Mouse (Mus musculus) midbrain, embryonic 15.5 days (tissue): ENCODE measurements around the gene Galnt18. TPM values are rescaled to one million over a fixed set of nuclear protein-coding genes. Genes with fewer than 3 reads are reported as not detected.

Experiments
- ATAC-seq: fragments of 200-750 bp; cut with Nextera tagmentation; replicated peaks from 2 replicates; pipeline ENCODE4 v1.8.0; 2017; ENCODE audit warnings: moderate TSS enrichment
- H3K27ac ChIP-seq: fragments of 300-500 bp; sonication (generic); 2 replicates; pipeline ENCODE4 v1.5.1; 2015; ENCODE audit warnings: mild to moderate bottlenecking, inconsistent platforms
- H3K27me3 ChIP-seq: fragments of 300-500 bp; sonication (generic); replicated peaks from 2 replicates; pipeline ENCODE4 v1.6.1; 2015; ENCODE audit warnings: inconsistent platforms
- H3K36me3 ChIP-seq: fragments of 300-500 bp; sonication (generic); replicated peaks from 2 replicates; pipeline ENCODE4 v1.6.1; 2015; ENCODE audit warnings: inconsistent platforms
- H3K4me1 ChIP-seq: fragments of 300-500 bp; sonication (generic); 2 replicates; pipeline ENCODE4 v1.6.1; 2015; ENCODE audit warnings: inconsistent platforms
- H3K4me2 ChIP-seq: fragments of 300-500 bp; sonication (generic); 2 replicates; pipeline ENCODE4 v1.6.1; 2015; ENCODE audit warnings: inconsistent platforms, mild to moderate bottlenecking, moderate library complexity
- H3K4me3 ChIP-seq: fragments of 300-500 bp; sonication (generic); 2 replicates; pipeline ENCODE4 v1.5.1; 2015; ENCODE audit warnings: mild to moderate bottlenecking, inconsistent platforms
- H3K9ac ChIP-seq: fragments of 300-500 bp; sonication (generic); 2 replicates; pipeline ENCODE4 v1.6.1; 2015; ENCODE audit warnings: mild to moderate bottlenecking, inconsistent platforms
- H3K9me3 ChIP-seq: fragments of 300-500 bp; sonication (generic); 2 replicates; pipeline ENCODE4 v1.6.1; 2016; ENCODE audit warnings: inconsistent platforms
- WGBS: fragments of 180-500 bp; shearing (Covaris S2); methylation state at CpG from one replicate; pipeline ENCODE4 v1.1.7; 2015; ENCODE audit warnings: mixed read lengths; 5-methylcytosine and 5-hydroxymethylcytosine counted together
- polyA plus RNA-seq: library from polyadenylated mRNA; unstranded; fragments of >200 nt; fragmentation: Nextera tagmentation; extraction: Ambion mirVana; gene quantifications from 2 replicates; pipeline ENCODE4 v1.2.1, GENCODE M21; 2015

The Galnt18 gene
- polyA plus RNA-seq, 1 experiment from 2014 or later, result 16.8 TPM

GRCm38 (mm10) chr7:111791347-111791746 lies 11.6 kb upstream of the Galnt18 start:
- 27% methylated on average over 6 of the region's 6 CpGs for WGBS

GRCm38 (mm10) chr7:111787921-111788320 lies 8.1 kb upstream of the Galnt18 start:
- H3K27me3 ChIP-seq, result no peaks in the 10 kb centered on the region
- no peaks in the 10 kb centered on the region for H3K36me3 ChIP-seq
- ATAC-seq, result no peak
- H3K4me1 ChIP-seq, result no peaks in the 10 kb centered on the region
- H3K27ac ChIP-seq, result no peak overlapping the region
- no peak overlapping the region for H3K4me3 ChIP-seq
- no peak overlapping the region for H3K9ac ChIP-seq
- 82% methylated on average over 2 of the region's 2 CpGs for WGBS
- H3K9me3 ChIP-seq, result no peaks in the 10 kb centered on the region
- H3K4me2 ChIP-seq, result no peak overlapping the region

More at GRCm38 (mm10) chr7:111791347-111791746, 11.6 kb upstream of the Galnt18 start:
- Histone ChIP-seq H3K36me3 (no peaks in the 10 kb centered on the region), H3K4me3 (no peak overlapping the region), H3K9me3 (no peaks in the 10 kb centered on the region), H3K4me2 (no peak overlapping the region), H3K27me3 (no peaks in the 10 kb centered on the region), H3K4me1 (no peaks in the 10 kb centered on the region), H3K27ac (no peak overlapping the region), H3K9ac (no peak overlapping the region)
- ATAC-seq, result no peak

- Histone ChIP-seq H3K9me3 (no peaks in the 10 kb centered on the region), H3K36me3 (no peaks in the 10 kb centered on the region), H3K27me3 (no peaks in the 10 kb centered on the region; the same call in 1 of the 2 replicates), H3K4me3 (no peak overlapping the region), H3K27ac (no peak overlapping the region), H3K9ac (no peak overlapping the region), H3K4me1 (no peaks in the 10 kb centered on the region), H3K4me2 (no peak overlapping the region)
- no peak for ATAC-seq
- 63% methylated on average over 8 of the region's 8 CpGs for whole genome bisulfite sequencing
Observed at GRCm38 (mm10) chr7:111785478-111785877, 5.7 kb upstream of the Galnt18 start.

GRCm38 (mm10) chr7:111782126-111782525 lies 2.3 kb upstream of the Galnt18 start:
- Histone ChIP-seq H3K4me1 (peaks cover 18% of the 10 kb centered on the region), H3K9ac (no peak overlapping the region), H3K36me3 (no peaks in the 10 kb centered on the region), H3K27ac (no peak overlapping the region), H3K4me3 (no peak overlapping the region), H3K9me3 (no peaks in the 10 kb centered on the region), H3K27me3 (no peaks in the 10 kb centered on the region; the same call in 1 of the 2 replicates), H3K4me2 (no peak overlapping the region)
- WGBS, result 56% methylated on average over 5 of the region's 5 CpGs
- ATAC-seq, result no peak

GRCm38 (mm10) chr7:111781316-111781715 lies 1.5 kb upstream of the Galnt18 start:
- Histone ChIP-seq H3K27ac (no peak overlapping the region), H3K9me3 (no peaks in the 10 kb centered on the region), H3K4me1 (peaks cover 18% of the 10 kb centered on the region), H3K9ac (no peak overlapping the region), H3K36me3 (no peaks in the 10 kb centered on the region), H3K4me3 (no peak overlapping the region), H3K4me2 (no peak overlapping the region), H3K27me3 (no peaks in the 10 kb centered on the region; the same call in 1 of the 2 replicates)
- WGBS, result 90% methylated on average over 6 of the region's 6 CpGs
- ATAC-seq, result no peak

GRCm38 (mm10) chr7:111778789-111779503 lies 831 bp downstream of the Galnt18 start:
- Histone ChIP-seq H3K9ac (peak overlapping the region; percentile 57), H3K27ac (peak overlapping the region; percentile 57; the same call in 1 of the 2 replicates), H3K36me3 (no peaks in the 10 kb centered on the region), H3K27me3 (no peaks in the 10 kb centered on the region; the same call in 1 of the 2 replicates), H3K4me2 (peak overlapping the region; percentile 98), H3K9me3 (no peaks in the 10 kb centered on the region), H3K4me3 (peak overlapping the region; percentile 56), H3K4me1 (peaks cover 18% of the 10 kb centered on the region)
- ATAC-seq, result peak; percentile 34; the same call in 1 of the 2 replicates
- WGBS, result 18% methylated on average over 27 of the region's 27 CpGs

- Histone ChIP-seq H3K27me3 (no peaks in the 10 kb centered on the region; the same call in 1 of the 2 replicates), H3K27ac (no peak overlapping the region), H3K36me3 (no peaks in the 10 kb centered on the region), H3K4me1 (peaks cover 18% of the 10 kb centered on the region), H3K4me2 (peak overlapping the region; percentile 98), H3K9me3 (no peaks in the 10 kb centered on the region), H3K9ac (peak overlapping the region; percentile 57; the same call in 1 of the 2 replicates), H3K4me3 (peak overlapping the region; percentile 56)
- no peak for ATAC-seq
- 82% methylated on average over 7 of the region's 7 CpGs for WGBS
Observed at GRCm38 (mm10) chr7:111778212-111778611, 1.6 kb downstream of the Galnt18 start.

- Histone ChIP-seq H3K4me2 (peak overlapping the region; percentile 98), H3K9me3 (no peaks in the 10 kb centered on the region), H3K36me3 (no peaks in the 10 kb centered on the region), H3K9ac (no peak overlapping the region), H3K4me3 (peak overlapping the region; percentile 56; the same call in 1 of the 2 replicates), H3K27ac (no peak overlapping the region), H3K4me1 (peaks cover 18% of the 10 kb centered on the region), H3K27me3 (no peaks in the 10 kb centered on the region; the same call in 1 of the 2 replicates)
- 82% methylated on average over 2 of the region's 2 CpGs for WGBS
- no peak for ATAC-seq
Observed at GRCm38 (mm10) chr7:111777186-111777585, 2.6 kb downstream of the Galnt18 start.

- Histone ChIP-seq H3K4me2 (peak overlapping the region; percentile 98), H3K27ac (no peak overlapping the region), H3K27me3 (no peaks in the 10 kb centered on the region; the same call in 1 of the 2 replicates), H3K4me1 (peaks cover 18% of the 10 kb centered on the region), H3K36me3 (no peaks in the 10 kb centered on the region), H3K9me3 (no peaks in the 10 kb centered on the region), H3K9ac (no peak overlapping the region), H3K4me3 (no peak overlapping the region)
- 73% methylated on average over 7 of the region's 7 CpGs for whole genome bisulfite sequencing
- ATAC-seq, result no peak
Observed at GRCm38 (mm10) chr7:111776160-111776559, 3.6 kb downstream of the Galnt18 start.

- H3K4me3 ChIP-seq, result no peak overlapping the region
- H3K36me3 ChIP-seq, result no peaks in the 10 kb centered on the region
- ATAC-seq, result no peak
- no peak overlapping the region for H3K4me2 ChIP-seq
- no peak overlapping the region for H3K9ac ChIP-seq
- no peak overlapping the region for H3K27ac ChIP-seq
- H3K9me3 ChIP-seq, result no peaks in the 10 kb centered on the region
- 80% methylated on average over 2 of the region's 2 CpGs for WGBS
- no peaks in the 10 kb centered on the region for H3K27me3 ChIP-seq
- H3K4me1 ChIP-seq, result no peaks in the 10 kb centered on the region
Observed at GRCm38 (mm10) chr7:111772398-111772797, 7.4 kb downstream of the Galnt18 start.

- H3K4me1 ChIP-seq, result no peaks in the 10 kb centered on the region
- H3K4me2 ChIP-seq, result no peak overlapping the region
- H3K27ac ChIP-seq, result no peak overlapping the region
- H3K9ac ChIP-seq, result no peak overlapping the region
- no peak overlapping the region for H3K4me3 ChIP-seq
- H3K9me3 ChIP-seq, result no peaks in the 10 kb centered on the region
- WGBS, result 72% methylated on average over 8 of the region's 8 CpGs
- H3K36me3 ChIP-seq, result no peaks in the 10 kb centered on the region
- H3K27me3 ChIP-seq, result no peaks in the 10 kb centered on the region
- no peak for ATAC-seq
Observed at GRCm38 (mm10) chr7:111771251-111771801, 8.5 kb downstream of the Galnt18 start.

GRCm38 (mm10) chr7:111770585-111770984 lies 9.2 kb downstream of the Galnt18 start:
- no peaks in the 10 kb centered on the region for H3K4me1 ChIP-seq
- ATAC-seq, result no peak
- H3K36me3 ChIP-seq, result no peaks in the 10 kb centered on the region
- WGBS, result 91% methylated on average over 3 of the region's 3 CpGs
- H3K9me3 ChIP-seq, result no peaks in the 10 kb centered on the region
- H3K9ac ChIP-seq, result no peak overlapping the region
- H3K4me2 ChIP-seq, result no peak overlapping the region
- no peak overlapping the region for H3K27ac ChIP-seq
- no peak overlapping the region for H3K4me3 ChIP-seq
- H3K27me3 ChIP-seq, result no peaks in the 10 kb centered on the region
